Mouse (Mus musculus) embryo, embryonic 9.5 days (tissue): ENCODE measurements around the gene Nop56.

Source experiments
- DNase-seq: peaks from one replicate; pipeline ENCODE4 v3.0.0-alpha.2; 2017; ENCODE audit errors: extremely low spot score

The Nop56 gene

GRCm38 (mm10) chr2:130295331-130296133 is 21.3 kb downstream of the Nop56 start:
- peak; percentile 65 for DNase-seq

- DNase-seq: no peak
Measured at GRCm38 (mm10) chr2:130296134-130296745, 22.0 kb downstream of the Nop56 start.

- no peak for DNase-seq
Measured at GRCm38 (mm10) chr2:130297580-130297979, 23.4 kb downstream of the Nop56 start.

GRCm38 (mm10) chr2:130303014-130303413 is 28.8 kb downstream of the Nop56 start:
- no peak for DNase-seq

GRCm38 (mm10) chr2:130327057-130327456 is 52.8 kb downstream of the Nop56 start:
- DNase-seq: no peak
